Mouse (Mus musculus): ENCODE results near the gene Smc3.
"Not testable (repeated sequence)": the region's sequence is repeated elsewhere in the genome, so short reads cannot be mapped to it uniquely, and the experiment has no call there.

The Smc3 gene

DNA sequence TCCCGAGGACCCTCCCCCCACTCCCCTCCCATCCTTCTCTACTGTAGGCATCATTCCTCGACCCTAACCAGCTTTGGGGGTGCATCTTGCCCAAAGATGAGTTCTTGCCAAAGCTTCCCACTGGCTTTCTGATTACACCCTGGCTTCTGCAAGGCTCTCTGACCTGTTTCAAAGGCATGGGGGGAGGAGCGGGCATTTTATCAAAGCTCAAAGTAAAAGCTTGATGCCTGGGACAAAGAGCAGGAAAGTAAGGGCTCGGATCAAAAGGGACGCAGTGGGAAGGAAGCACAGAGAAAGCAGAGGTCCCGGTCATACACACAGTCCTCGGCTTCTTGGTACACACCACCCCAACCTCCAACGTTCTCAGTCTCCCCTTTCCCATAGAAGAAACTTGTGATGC is 26.1 kb upstream of the Smc3 start:
- in situ Hi-C loops (cut with MboI; ENCODE audit: low pct_unique_long_range_greater_than_20kb in 1 of 2, low sequenced_read_pairs in 2 of 2, unreplicated experiment in 1 of 2) = loop anchor here (5.0 to 10.0 kb wide), 2 partner anchors 157 to 179 kb away; partner anchors contain the start of gene Smndc1 (in 1 of the 2)

GRCm38 (mm10) chr19:53574546-53574945 is 25.7 kb upstream of the Smc3 start:
- in situ Hi-C loops (cut with MboI; ENCODE audit: low pct_unique_long_range_greater_than_20kb in 1 of 2, low sequenced_read_pairs in 2 of 2, unreplicated experiment in 1 of 2) = loop anchor here (5.0 to 10.0 kb wide), 2 partner anchors 157 to 180 kb away; partner anchors contain the start of gene Smndc1 (in 1 of the 2)

DNA sequence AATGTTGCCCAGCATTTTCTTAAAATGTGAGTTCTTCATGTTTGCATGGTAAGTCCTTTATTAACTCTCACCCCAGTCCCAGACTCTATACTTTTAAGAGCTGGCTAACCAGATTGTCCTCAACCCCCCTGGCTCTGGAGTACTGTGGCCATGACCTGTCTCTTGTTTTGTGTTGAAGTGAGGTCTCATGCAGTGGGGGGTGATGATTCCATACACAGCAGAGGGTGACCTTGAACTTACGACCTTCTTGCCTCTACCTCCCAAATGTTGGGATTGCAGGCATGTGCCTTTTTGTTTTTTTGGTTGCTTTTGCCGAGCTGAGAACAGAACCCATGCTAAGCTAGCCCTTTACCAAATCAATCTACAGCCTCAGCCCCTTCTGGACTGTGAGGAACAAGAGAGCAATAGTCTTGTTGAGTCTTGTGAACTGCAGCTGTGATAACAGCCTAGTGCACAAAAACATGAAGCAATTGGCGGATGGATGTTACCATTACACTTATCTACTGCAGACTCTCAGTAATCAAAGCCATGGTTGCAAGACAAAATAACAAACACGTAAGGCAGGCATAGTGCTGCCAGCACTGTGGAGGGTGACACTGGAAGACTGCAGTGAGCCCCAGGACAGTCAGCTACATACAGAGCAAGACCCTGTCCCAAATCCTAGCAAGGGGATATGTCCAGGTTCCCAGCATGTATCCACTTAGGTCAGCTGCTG is 24.7 kb upstream of the Smc3 start:
- in situ Hi-C loops (cut with MboI; ENCODE audit: low pct_unique_long_range_greater_than_20kb in 1 of 2, low sequenced_read_pairs in 2 of 2, unreplicated experiment in 1 of 2) = loop anchor here in 1 of 2 experiments (10.0 kb wide), 1 partner anchor 181 kb away; the partner anchor contains the start of gene Smndc1

DNA sequence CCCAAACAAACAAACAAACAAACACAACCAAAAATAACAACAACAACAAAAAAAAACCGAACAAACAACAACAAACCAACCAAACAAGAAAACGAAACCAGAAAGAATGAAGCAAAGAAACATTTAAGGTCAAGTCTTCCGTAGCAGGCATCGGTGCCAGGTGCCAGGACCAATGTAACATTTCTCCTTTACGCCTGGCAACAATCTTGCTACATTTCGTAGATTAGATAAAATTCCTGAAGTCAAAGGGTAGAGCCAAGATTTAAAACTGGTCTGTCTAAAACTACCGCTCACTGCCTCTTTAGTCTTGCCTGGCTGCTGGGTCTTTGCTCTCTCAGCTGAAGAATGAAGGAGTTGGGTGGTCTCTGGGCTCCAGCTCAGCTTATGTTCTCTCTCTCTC is 24.1 kb upstream of the Smc3 start:
- in situ Hi-C loops (cut with MboI; ENCODE audit: low pct_unique_long_range_greater_than_20kb in 1 of 2, low sequenced_read_pairs in 2 of 2, unreplicated experiment in 1 of 2) = loop anchor here in 1 of 2 experiments (10.0 kb wide), 1 partner anchor 181 kb away; the partner anchor contains the start of gene Smndc1

- in situ Hi-C loops (cut with MboI; ENCODE audit: low pct_unique_long_range_greater_than_20kb in 1 of 2, low sequenced_read_pairs in 2 of 2, unreplicated experiment in 1 of 2) = loop anchor here in 1 of 2 experiments (10.0 kb wide), 1 partner anchor 182 kb away; the partner anchor contains the start of gene Smndc1
Observed at GRCm38 (mm10) chr19:53577025-53577800, 23.0 kb upstream of the Smc3 start.

DNA sequence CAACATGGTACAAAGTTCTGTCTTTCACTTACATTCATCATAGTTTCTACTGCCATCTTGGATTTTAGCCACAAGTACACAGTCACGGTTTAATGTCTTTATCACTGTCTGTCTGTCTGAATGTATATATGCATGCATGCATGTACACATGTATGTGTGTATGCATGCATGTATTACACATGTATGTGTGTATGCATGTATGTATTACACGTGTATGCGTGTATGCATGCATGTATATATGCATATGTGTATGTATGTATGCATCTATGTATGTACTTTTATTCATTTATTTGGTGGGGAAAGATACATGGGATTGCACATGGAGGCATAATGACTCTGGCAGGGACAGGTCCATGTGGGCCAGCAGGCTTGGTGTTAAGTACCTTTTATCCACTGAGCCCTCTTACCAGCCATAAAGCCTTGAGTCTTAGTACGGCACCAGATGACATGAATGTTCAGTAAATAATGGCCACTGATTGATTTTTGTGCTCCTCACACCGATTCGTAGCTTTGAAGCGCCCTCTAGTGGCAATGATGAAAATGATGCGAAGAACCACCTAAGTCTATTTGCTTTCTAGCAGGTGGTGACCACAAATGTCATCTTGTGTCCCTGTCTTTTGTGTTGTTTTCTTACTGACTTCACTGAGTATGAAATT is 21.5 kb upstream of the Smc3 start:
- in situ Hi-C loops (cut with MboI; ENCODE audit: low pct_unique_long_range_greater_than_20kb in 1 of 2, low sequenced_read_pairs in 2 of 2, unreplicated experiment in 1 of 2) = loop anchor here in 1 of 2 experiments (10.0 kb wide), 1 partner anchor 184 kb away; the partner anchor contains the start of gene Smndc1

- in situ Hi-C loops (cut with MboI; ENCODE audit: low pct_unique_long_range_greater_than_20kb in 1 of 2, low sequenced_read_pairs in 2 of 2, unreplicated experiment in 1 of 2) = not testable (repeated sequence)
Observed at GRCm38 (mm10) chr19:53580271-53580670, 19.9 kb upstream of the Smc3 start.

DNA sequence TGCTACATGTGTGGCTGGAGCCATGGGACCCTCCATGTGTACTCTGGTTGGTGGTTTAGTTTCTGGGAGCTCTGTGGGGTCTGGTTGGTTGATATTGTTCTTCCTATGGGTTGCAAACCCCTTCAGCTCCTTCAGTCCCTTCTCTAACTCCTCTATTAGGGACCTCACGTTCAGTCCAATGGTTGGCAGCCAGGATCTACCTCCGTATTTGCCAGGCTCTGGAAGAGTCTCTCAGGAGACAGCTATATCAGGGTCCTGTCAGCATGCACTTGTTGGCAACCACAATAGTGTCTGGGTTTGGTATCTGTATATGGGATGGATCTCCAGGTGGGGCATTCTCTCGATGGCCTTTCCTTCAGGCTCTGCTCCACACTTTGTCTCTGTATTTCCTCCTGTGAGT is 12.5 kb upstream of the Smc3 start:
- in situ Hi-C loops (cut with MboI; ENCODE audit: low pct_unique_long_range_greater_than_20kb in 1 of 2, low sequenced_read_pairs in 2 of 2, unreplicated experiment in 1 of 2) = not testable (repeated sequence)

DNA sequence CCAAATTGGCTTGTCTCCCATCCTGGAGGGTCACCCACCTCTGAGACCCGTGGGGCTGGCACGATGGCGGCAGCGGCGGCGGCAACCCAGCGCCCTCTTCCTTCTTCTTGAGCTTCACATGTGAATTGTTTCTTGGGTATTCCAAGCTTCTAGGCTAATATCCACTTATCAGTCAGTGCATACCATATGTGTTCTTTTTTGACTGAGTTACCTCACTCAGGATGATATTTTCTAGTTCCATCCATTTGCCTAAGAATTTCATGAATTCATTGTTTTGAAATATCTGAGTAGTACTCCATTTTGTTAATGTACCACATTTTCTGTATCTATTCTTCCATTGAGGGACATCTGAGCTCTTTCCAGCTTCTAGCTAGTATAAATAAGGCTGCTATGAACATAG is 11.2 kb upstream of the Smc3 start, which contains the start of gene Nutf2-ps1:
Gene Nutf2-ps1, minus strand, starts transcription at position 101 of the 400 bp plus-strand sequence.
- in situ Hi-C loops (cut with MboI; ENCODE audit: low pct_unique_long_range_greater_than_20kb in 1 of 2, low sequenced_read_pairs in 2 of 2, unreplicated experiment in 1 of 2) = not testable (repeated sequence)

DNA sequence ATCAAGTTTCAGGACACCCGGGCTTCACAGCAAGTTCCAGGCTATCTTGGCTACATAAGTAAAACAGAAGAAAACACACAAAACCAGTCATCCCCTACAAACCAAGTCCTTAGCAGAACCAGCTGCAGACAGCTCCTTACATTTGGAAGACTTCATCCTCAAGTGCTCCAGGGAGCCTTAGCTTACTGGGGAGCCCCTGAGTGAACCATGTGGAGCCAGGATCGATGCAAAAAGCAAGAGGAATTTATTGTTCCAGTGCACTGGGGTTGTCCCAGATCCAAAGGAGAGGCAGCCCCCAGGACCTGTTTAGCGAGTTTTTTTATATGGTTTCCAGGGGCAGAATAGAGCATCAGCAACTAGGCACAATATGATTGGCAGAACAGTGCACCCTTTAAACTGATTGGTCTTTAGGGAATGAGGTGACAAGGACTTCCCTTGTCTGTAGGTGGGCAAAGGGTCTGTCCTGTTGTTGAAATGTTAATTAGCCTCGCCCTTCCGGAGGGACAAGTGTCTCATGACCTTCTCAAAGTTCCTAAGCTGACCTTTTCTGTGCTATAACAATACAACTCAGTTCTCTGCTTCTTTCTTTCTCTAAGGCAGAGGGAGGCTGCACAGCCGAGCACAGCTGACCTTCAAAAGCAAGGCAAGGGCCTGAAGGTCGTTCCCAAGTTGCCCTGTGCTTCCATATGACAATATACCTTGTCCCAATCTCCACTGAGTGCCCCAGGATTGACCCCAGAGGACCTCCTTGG is 3.3 kb upstream of the Smc3 start:
- in situ Hi-C loops (cut with MboI; ENCODE audit: low pct_unique_long_range_greater_than_20kb in 1 of 2, low sequenced_read_pairs in 2 of 2, unreplicated experiment in 1 of 2) = no loop called here

- in situ Hi-C loops (cut with MboI; ENCODE audit: low pct_unique_long_range_greater_than_20kb in 1 of 2, low sequenced_read_pairs in 2 of 2, unreplicated experiment in 1 of 2) = loop anchor here in 1 of 2 experiments (5.0 kb wide), 1 partner anchor 37 kb away; no protein-coding TSS in a partner anchor
Observed at GRCm38 (mm10) chr19:53600549-53601362, 558 bp downstream of the Smc3 start.

GRCm38 (mm10) chr19:53601363-53601655 is 1.1 kb downstream of the Smc3 start:
- in situ Hi-C loops (cut with MboI; ENCODE audit: low pct_unique_long_range_greater_than_20kb in 1 of 2, low sequenced_read_pairs in 2 of 2, unreplicated experiment in 1 of 2) = loop anchor here in 1 of 2 experiments (5.0 kb wide), 1 partner anchor 36 kb away; no protein-coding TSS in a partner anchor

DNA sequence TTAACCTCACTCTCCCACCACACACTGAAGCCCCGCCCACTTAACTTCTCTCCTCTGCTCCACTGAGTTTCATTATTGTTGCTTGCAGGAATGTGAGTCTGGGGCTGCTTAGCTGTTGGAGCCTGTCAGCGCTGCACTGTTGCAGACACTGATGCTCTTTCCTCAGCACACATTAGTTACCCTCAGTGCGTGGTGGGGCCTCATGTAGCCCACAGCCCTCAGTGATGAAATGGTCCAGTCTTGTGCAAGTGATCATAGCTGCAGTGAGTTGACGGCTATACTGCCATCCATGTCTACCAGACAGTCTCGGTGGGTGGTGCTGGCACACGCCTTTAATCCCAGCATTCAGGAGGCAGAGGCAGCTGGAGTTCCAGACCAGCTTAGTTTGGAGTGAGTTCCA is 8.7 kb downstream of the Smc3 start:
- in situ Hi-C loops (cut with MboI; ENCODE audit: low pct_unique_long_range_greater_than_20kb in 1 of 2, low sequenced_read_pairs in 2 of 2, unreplicated experiment in 1 of 2) = no loop called here

DNA sequence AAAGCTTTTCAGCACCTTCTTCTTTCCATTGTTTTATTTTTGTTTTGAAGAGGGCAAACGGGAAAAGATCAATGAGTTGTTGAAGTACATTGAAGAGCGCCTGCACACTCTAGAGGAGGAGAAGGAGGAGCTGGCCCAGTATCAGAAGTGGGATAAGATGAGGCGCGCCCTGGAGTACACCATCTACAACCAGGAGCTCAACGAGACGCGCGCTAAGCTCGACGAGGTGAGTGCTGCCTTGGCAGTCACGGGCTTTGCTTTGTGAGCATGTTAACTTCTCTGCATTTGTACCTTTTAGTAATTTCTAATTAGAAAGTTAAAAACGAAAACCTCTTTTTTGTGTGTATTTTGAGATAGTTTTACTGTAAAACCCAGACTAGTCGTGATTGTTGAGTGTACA is 21.5 kb downstream of the Smc3 start:
- in situ Hi-C loops (cut with MboI; ENCODE audit: low pct_unique_long_range_greater_than_20kb in 1 of 2, low sequenced_read_pairs in 2 of 2, unreplicated experiment in 1 of 2) = no loop called here

DNA sequence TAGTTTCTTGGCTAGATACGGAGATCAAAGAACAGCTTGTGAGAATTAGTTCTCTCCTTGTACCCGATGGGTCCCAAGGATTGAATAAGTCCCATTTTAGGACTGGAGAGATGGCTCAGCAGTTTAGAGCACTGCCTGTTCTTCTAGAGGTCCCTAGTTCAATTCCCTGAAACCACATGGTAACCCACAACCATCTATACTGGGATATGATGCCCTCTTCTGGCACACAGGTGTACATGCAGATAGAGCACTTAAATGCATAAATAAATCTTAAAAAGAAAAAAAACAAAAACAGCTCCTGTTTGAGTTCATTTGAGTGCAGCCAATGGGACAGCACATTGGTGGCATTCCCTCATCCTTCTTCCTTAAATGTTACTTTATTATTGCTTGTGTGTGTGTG is 37.8 kb downstream of the Smc3 start:
- in situ Hi-C loops (cut with MboI; ENCODE audit: low pct_unique_long_range_greater_than_20kb in 1 of 2, low sequenced_read_pairs in 2 of 2, unreplicated experiment in 1 of 2) = loop anchor here in 1 of 2 experiments (5.0 kb wide), 1 partner anchor 36 kb away; the partner anchor contains the start of gene Smc3

- in situ Hi-C loops (cut with MboI; ENCODE audit: low pct_unique_long_range_greater_than_20kb in 1 of 2, low sequenced_read_pairs in 2 of 2, unreplicated experiment in 1 of 2) = loop anchor here in 1 of 2 experiments (5.0 kb wide), 1 partner anchor 36 kb away; the partner anchor contains the start of gene Smc3
Observed at GRCm38 (mm10) chr19:53638727-53639126, 38.5 kb downstream of the Smc3 start.

DNA sequence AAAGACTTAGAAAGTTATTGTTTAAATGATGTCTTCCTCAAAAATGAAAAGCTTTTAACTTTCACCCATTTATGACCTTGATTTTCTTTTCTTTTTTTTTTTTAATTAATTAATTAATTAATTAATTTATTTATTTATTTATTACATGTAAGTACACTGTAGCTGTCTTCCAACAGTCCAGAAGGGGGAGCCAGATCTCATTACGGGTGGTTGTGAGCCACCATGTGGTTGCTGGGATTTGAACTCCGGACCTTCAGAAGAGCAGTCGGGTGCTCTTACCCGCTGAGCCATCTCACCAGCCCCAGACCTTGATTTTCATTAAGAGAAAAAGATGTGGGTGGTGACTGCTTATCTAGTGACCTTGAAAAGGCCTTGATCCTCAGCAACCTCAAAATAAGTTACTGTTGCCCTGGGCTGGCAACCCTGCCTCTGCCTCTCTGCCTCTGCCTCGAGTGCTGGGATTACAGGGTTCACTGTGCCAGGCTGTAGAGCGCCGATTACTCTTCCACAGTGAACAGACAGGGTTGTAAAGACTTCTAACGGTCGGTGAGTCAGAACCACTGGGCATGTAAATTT is 43.9 kb downstream of the Smc3 start:
- in situ Hi-C loops (cut with MboI; ENCODE audit: low pct_unique_long_range_greater_than_20kb in 1 of 2, low sequenced_read_pairs in 2 of 2, unreplicated experiment in 1 of 2) = loop anchor here in 1 of 2 experiments (10.0 kb wide), 1 partner anchor 111 kb away; no protein-coding TSS in a partner anchor
